Mouse (Mus musculus): Measurements from ENCODE around the gene Uck1. TPM values are rescaled to one million over a fixed set of nuclear protein-coding genes. Genes with fewer than 3 reads are reported as not detected.

Gene Uck1
- polyA plus RNA-seq, 1 experiment from 2014 or later: 91.7 TPM

GRCm38 (mm10) chr2:32235886-32236759, 23.8 kb downstream of the Uck1 start, which contains the start of gene Pomt1:
Gene Pomt1 (plus strand): TSS chr2:32236590.
- peaks cover 20% of the 10 kb centered on the region for H3K4me1 ChIP-seq (ENCODE audit: control insufficient read depth, insufficient read depth, low read length)
- H3K36me3 ChIP-seq (ENCODE audit: control insufficient read depth, insufficient read depth, low read length): peaks cover 28% of the 10 kb centered on the region
- peak; percentile 92 for ATAC-seq (ENCODE audit: low read depth)
- H3K27ac ChIP-seq (ENCODE audit: low read depth, low read length): peak within 1 kb of the TSS; percentile 73
- H3K4me2 ChIP-seq (ENCODE audit: low read depth, low read length): peak within 1 kb of the TSS; percentile 90
- H3K27me3 ChIP-seq (ENCODE audit: control insufficient read depth, insufficient read depth, low read length): no peaks in the 10 kb centered on the region
- peak within 1 kb of the TSS; percentile 47 for H3K4me3 ChIP-seq (ENCODE audit: low read depth, low read length)
- WGBS: under 1% methylated on average over 54 of the region's 54 CpGs
- no peaks in the 10 kb centered on the region for H3K9me3 ChIP-seq (ENCODE audit: control insufficient read depth, low read length)
- peak within 1 kb of the TSS; percentile 52 for H3K9ac ChIP-seq (replicated peaks; ENCODE audit: low read depth, low read length)

GRCm38 (mm10) chr2:32235433-32235832, 24.5 kb downstream of the Uck1 start:
- ATAC-seq (ENCODE audit: low read depth): no peak
- Histone ChIP-seq H3K27ac (ENCODE audit: low read depth, low read length) (peak overlapping the region; percentile 73; the same call in 1 of the 2 replicates), H3K27me3 (ENCODE audit: control insufficient read depth, insufficient read depth, low read length) (no peaks in the 10 kb centered on the region), H3K36me3 (ENCODE audit: control insufficient read depth, insufficient read depth, low read length) (peaks cover 35% of the 10 kb centered on the region), H3K4me1 (ENCODE audit: control insufficient read depth, insufficient read depth, low read length) (peaks cover 20% of the 10 kb centered on the region), H3K4me3 (ENCODE audit: low read depth, low read length) (peak overlapping the region; percentile 47), H3K9me3 (ENCODE audit: control insufficient read depth, low read length) (no peaks in the 10 kb centered on the region), H3K9ac (replicated peaks; ENCODE audit: low read depth, low read length) (peak overlapping the region; percentile 52; the same call in 1 of the 2 replicates), H3K4me2 (ENCODE audit: low read depth, low read length) (peak overlapping the region; percentile 90)
- 35% methylated on average over 7 of the region's 7 CpGs for WGBS

- no peaks in the 10 kb centered on the region for H3K9me3 ChIP-seq (ENCODE audit: control insufficient read depth, low read length)
- H3K27ac ChIP-seq (ENCODE audit: low read depth, low read length): no peak overlapping the region
- no peaks in the 10 kb centered on the region for H3K4me1 ChIP-seq (ENCODE audit: control insufficient read depth, insufficient read depth, low read length)
- H3K4me3 ChIP-seq (ENCODE audit: low read depth, low read length): no peak overlapping the region
- no peak for ATAC-seq (ENCODE audit: low read depth)
- WGBS: 85% methylated on average over 10 of the region's 10 CpGs
- H3K36me3 ChIP-seq (ENCODE audit: control insufficient read depth, insufficient read depth, low read length): peaks cover 91% of the 10 kb centered on the region
- no peak overlapping the region for H3K9ac ChIP-seq (replicated peaks; ENCODE audit: low read depth, low read length)
- no peaks in the 10 kb centered on the region for H3K27me3 ChIP-seq (ENCODE audit: control insufficient read depth, insufficient read depth, low read length)
- no peak overlapping the region for H3K4me2 ChIP-seq (ENCODE audit: low read depth, low read length)
Observed at GRCm38 (mm10) chr2:32222057-32222456, 37.9 kb downstream of the Uck1 start.

- Histone ChIP-seq H3K9me3 (ENCODE audit: control insufficient read depth, low read length) (no peaks in the 10 kb centered on the region), H3K4me3 (ENCODE audit: low read depth, low read length) (no peak overlapping the region), H3K27me3 (ENCODE audit: control insufficient read depth, insufficient read depth, low read length) (no peaks in the 10 kb centered on the region), H3K4me1 (ENCODE audit: control insufficient read depth, insufficient read depth, low read length) (no peaks in the 10 kb centered on the region), H3K9ac (replicated peaks; ENCODE audit: low read depth, low read length) (no peak overlapping the region), H3K36me3 (ENCODE audit: control insufficient read depth, insufficient read depth, low read length) (peaks cover 91% of the 10 kb centered on the region), H3K4me2 (ENCODE audit: low read depth, low read length) (no peak overlapping the region), H3K27ac (ENCODE audit: low read depth, low read length) (no peak overlapping the region)
- WGBS: 90% methylated on average over 7 of the region's 7 CpGs
- ATAC-seq (ENCODE audit: low read depth): no peak
Observed at GRCm38 (mm10) chr2:32221577-32221976, 38.4 kb downstream of the Uck1 start.

GRCm38 (mm10) chr2:32220969-32221368, 39.0 kb downstream of the Uck1 start:
- Histone ChIP-seq H3K36me3 (ENCODE audit: control insufficient read depth, insufficient read depth, low read length) (peaks cover 91% of the 10 kb centered on the region), H3K4me3 (ENCODE audit: low read depth, low read length) (no peak overlapping the region), H3K4me1 (ENCODE audit: control insufficient read depth, insufficient read depth, low read length) (no peaks in the 10 kb centered on the region), H3K27ac (ENCODE audit: low read depth, low read length) (no peak overlapping the region), H3K4me2 (ENCODE audit: low read depth, low read length) (no peak overlapping the region), H3K27me3 (ENCODE audit: control insufficient read depth, insufficient read depth, low read length) (no peaks in the 10 kb centered on the region), H3K9ac (replicated peaks; ENCODE audit: low read depth, low read length) (no peak overlapping the region), H3K9me3 (ENCODE audit: control insufficient read depth, low read length) (no peaks in the 10 kb centered on the region)
- ATAC-seq (ENCODE audit: low read depth): no peak
- 96% methylated on average over 10 of the region's 10 CpGs for WGBS

GRCm38 (mm10) chr2:32220021-32220420, 39.9 kb downstream of the Uck1 start:
- Histone ChIP-seq H3K36me3 (ENCODE audit: control insufficient read depth, insufficient read depth, low read length) (peaks cover 95% of the 10 kb centered on the region), H3K9me3 (ENCODE audit: control insufficient read depth, low read length) (no peaks in the 10 kb centered on the region), H3K9ac (replicated peaks; ENCODE audit: low read depth, low read length) (no peak overlapping the region), H3K4me2 (ENCODE audit: low read depth, low read length) (no peak overlapping the region), H3K4me3 (ENCODE audit: low read depth, low read length) (no peak overlapping the region), H3K27ac (ENCODE audit: low read depth, low read length) (no peak overlapping the region), H3K4me1 (ENCODE audit: control insufficient read depth, insufficient read depth, low read length) (no peaks in the 10 kb centered on the region), H3K27me3 (ENCODE audit: control insufficient read depth, insufficient read depth, low read length) (no peaks in the 10 kb centered on the region)
- WGBS: 95% methylated on average over 6 of the region's 6 CpGs
- ATAC-seq (ENCODE audit: low read depth): no peak

GRCm38 (mm10) chr2:32219501-32219900, 40.5 kb downstream of the Uck1 start:
- 92% methylated on average over 14 of the region's 14 CpGs for WGBS

GRCm38 (mm10) chr2:32218541-32219334, 41.2 kb downstream of the Uck1 start:
- WGBS: 88% methylated on average over 11 of the region's 11 CpGs
- ATAC-seq (ENCODE audit: low read depth): no peak
- Histone ChIP-seq H3K9ac (replicated peaks; ENCODE audit: low read depth, low read length) (no peak overlapping the region), H3K27me3 (ENCODE audit: control insufficient read depth, insufficient read depth, low read length) (no peaks in the 10 kb centered on the region), H3K4me1 (ENCODE audit: control insufficient read depth, insufficient read depth, low read length) (no peaks in the 10 kb centered on the region), H3K9me3 (ENCODE audit: control insufficient read depth, low read length) (no peaks in the 10 kb centered on the region), H3K4me2 (ENCODE audit: low read depth, low read length) (no peak overlapping the region), H3K4me3 (ENCODE audit: low read depth, low read length) (no peak overlapping the region), H3K27ac (ENCODE audit: low read depth, low read length) (no peak overlapping the region), H3K36me3 (ENCODE audit: control insufficient read depth, insufficient read depth, low read length) (peaks cover 99% of the 10 kb centered on the region)

More at GRCm38 (mm10) chr2:32219501-32219900, 40.5 kb downstream of the Uck1 start:
- no peaks in the 10 kb centered on the region for H3K27me3 ChIP-seq (ENCODE audit: control insufficient read depth, insufficient read depth, low read length)
- H3K4me2 ChIP-seq (ENCODE audit: low read depth, low read length): no peak overlapping the region
- no peak overlapping the region for H3K4me3 ChIP-seq (ENCODE audit: low read depth, low read length)
- no peaks in the 10 kb centered on the region for H3K4me1 ChIP-seq (ENCODE audit: control insufficient read depth, insufficient read depth, low read length)
- H3K9ac ChIP-seq (replicated peaks; ENCODE audit: low read depth, low read length): no peak overlapping the region
- no peak for ATAC-seq (ENCODE audit: low read depth)
- H3K9me3 ChIP-seq (ENCODE audit: control insufficient read depth, low read length): no peaks in the 10 kb centered on the region
- H3K27ac ChIP-seq (ENCODE audit: low read depth, low read length): no peak overlapping the region
- H3K36me3 ChIP-seq (ENCODE audit: control insufficient read depth, insufficient read depth, low read length): peaks cover 99% of the 10 kb centered on the region

- WGBS: 92% methylated on average over 5 of the region's 5 CpGs
- Histone ChIP-seq H3K4me1 (ENCODE audit: control insufficient read depth, insufficient read depth, low read length) (no peaks in the 10 kb centered on the region), H3K9me3 (ENCODE audit: control insufficient read depth, low read length) (no peaks in the 10 kb centered on the region), H3K36me3 (ENCODE audit: control insufficient read depth, insufficient read depth, low read length) (peaks cover 99% of the 10 kb centered on the region), H3K4me2 (ENCODE audit: low read depth, low read length) (no peak overlapping the region), H3K4me3 (ENCODE audit: low read depth, low read length) (no peak overlapping the region), H3K9ac (replicated peaks; ENCODE audit: low read depth, low read length) (no peak overlapping the region), H3K27ac (ENCODE audit: low read depth, low read length) (no peak overlapping the region), H3K27me3 (ENCODE audit: control insufficient read depth, insufficient read depth, low read length) (no peaks in the 10 kb centered on the region)
- no peak for ATAC-seq (ENCODE audit: low read depth)
Observed at GRCm38 (mm10) chr2:32218113-32218512, 41.8 kb downstream of the Uck1 start.

All from neural tube, embryonic 14.5 days (tissue).